Mouse (Mus musculus): ENCODE measurements around the gene Tesk1. TPM values are rescaled to one million over a fixed set of nuclear protein-coding genes. Genes with fewer than 3 reads are reported as not detected.

The Tesk1 gene
- total RNA-seq (2021): 10 to 100 TPM; 87.8 to 92.9 TPM

DNA sequence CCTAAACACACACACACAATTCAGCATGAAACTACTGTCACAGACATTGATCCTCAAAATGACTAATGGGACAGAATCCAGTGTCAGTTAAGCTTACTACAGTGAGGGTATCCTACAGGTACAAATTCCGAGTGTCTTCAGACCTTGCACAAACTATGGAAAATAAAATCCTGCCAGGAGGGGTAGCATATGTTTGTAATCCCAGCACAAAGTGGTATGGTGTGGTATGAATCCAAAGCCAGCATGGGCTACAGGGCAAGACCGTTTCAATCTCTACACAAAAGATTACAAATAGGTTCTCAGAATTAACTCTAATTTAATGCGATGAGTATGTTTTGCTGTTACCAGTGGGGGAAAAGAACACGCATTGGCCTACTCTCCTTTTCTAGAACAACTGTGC, at the start of gene Tesk1:
Gene Tesk1, plus strand, starts transcription at position 301 of the 400 bp plus-strand sequence.
- DNase-seq (ENCODE audit: low spot score in 2 of 2): no peak
- intact Hi-C loops (cut with DNase I): loop anchor here (1.0 to 2.0 kb wide), 3 partner anchors 37 to 121 kb away; partner anchors contain the start of genes Creb3 and Tln1

DNA sequence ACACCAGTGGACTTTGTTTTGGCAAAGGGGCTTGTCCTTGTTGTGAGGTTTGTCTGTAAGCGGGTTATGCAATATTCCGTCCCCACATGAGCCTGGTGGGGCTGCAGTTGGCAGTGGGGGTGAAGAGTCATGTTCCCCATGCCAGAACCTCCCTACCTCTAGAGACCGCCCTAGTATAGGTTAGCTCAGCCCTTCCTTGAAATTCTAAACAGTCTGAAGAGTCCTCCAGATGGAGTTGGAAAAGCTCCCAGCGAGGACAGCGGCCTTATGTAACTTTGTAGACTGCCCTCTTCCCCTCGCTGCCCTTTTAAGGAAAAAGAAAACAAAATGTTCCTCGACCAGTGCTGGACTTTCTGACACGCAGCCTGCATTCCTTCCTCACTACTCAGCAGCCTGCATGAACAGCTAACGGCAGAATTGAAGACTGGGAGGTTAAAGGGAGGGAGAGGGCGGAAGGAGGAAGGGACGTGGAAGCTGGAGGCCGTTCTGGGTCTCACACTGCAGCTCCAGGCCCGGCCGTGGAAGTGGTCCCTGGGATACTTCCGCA, 47.3 kb upstream of the Tesk1 start:
- no peak for DNase-seq (ENCODE audit: low spot score in 2 of 2)
- intact Hi-C loops (cut with DNase I): no loop called here

DNA sequence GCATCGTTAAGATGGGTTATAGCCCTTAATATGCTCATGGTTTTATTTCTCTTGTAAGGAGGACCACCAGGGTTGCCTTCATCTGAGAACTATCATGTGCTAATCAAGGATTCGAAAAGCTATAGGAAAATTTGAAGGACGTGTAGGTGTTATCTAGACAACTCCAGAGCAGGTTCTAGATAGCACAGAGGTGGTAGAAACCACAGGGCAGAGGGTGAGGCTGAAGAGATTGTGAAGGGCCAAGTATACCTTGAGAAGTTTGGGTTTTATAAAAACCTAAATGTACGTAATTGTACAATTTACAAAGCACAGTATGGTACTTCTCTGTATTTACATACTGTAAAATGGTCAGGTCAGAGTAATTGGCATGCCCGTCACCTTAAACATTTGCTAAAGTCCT, 46.6 kb upstream of the Tesk1 start:
- intact Hi-C loops (cut with DNase I): no loop called here
- no peak for DNase-seq (ENCODE audit: low spot score in 2 of 2)

DNA sequence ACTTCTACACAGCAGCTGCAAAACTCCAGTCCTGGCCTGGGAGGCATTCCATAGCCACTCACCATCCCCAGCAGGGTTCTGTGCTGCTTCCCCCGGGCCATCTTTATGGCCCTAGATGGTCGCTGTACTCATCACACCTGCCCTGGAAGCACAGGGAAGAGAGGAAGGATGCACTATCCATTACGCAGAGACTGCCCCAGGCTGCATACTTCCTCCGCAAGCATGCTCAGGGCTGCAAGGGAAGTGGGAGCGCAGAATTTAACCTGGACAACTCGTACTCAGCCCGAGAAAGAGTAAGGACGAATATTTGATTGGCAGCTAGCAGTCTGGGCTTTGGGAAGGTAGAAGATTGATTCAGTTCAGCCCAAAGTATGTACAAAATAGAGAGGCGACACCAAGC, 45.9 kb upstream of the Tesk1 start:
- intact Hi-C loops (cut with DNase I): no loop called here
- no peak for DNase-seq (ENCODE audit: low spot score in 2 of 2)

DNA sequence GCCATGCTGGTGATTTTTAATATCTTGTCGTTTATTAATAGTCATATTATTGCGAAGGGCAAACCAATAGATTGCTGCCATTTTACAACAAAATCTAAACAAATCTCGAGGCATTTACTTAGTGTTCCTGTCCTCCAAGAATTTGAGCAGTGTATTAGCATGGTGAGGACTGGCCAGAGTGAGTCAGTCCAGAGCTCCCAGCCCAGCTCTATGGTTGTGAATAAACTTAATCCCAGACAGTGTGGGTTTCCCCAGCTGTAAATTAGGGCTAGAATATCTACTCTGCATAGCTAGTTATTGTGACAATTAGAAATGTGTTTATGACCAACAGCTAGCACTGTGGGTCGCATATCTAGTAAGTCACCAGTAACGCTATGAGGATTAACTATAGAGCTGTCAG, 45.4 kb upstream of the Tesk1 start:
- intact Hi-C loops (cut with DNase I): no loop called here
- DNase-seq (ENCODE audit: low spot score in 2 of 2): no peak

DNA sequence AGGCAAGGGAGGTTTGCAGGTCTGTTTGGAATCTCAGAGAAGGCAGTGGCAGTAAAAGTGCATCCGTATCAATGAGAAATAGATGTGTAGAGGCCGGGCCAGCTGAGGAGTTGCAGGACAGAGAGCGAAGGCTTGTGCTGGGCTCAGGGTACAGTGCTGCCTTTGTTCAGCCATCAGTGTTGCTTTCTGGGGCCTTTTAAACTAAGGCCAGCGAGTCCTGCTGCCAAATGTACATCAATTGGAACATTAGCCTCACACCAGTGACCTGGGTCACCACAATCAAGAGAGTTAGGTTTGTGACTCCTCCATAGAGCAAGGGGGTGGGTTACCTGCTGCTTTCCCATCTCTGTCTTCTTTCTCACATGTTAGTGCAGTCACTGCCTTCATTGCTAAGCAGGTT, 43.7 kb upstream of the Tesk1 start:
- intact Hi-C loops (cut with DNase I): no loop called here
- no peak for DNase-seq (ENCODE audit: low spot score in 2 of 2)

DNA sequence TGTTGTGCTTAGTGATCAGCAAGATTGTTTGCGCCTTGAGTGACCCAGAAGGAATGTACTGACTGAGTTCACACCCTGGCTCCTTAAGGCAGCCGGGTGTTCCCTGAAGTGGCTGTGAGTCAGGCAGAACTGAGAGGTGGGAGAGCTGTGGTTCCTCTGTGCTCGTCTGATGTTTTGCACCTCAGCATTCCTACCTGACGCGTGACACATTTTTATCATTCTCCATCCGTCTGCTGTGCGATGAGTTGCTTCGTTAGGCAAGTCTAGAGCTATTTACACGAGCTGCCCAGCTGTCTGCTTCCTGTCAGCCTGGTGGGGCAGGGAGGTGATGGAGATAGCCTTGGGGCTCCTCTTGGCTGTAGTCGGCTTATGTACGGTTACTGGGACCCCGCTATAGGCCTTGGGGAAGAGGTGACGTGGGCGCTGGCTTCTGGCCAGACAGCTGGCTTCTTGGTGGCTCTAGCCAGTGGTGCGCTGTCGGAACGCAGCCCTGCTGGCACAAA, 42.9 kb upstream of the Tesk1 start:
- intact Hi-C loops (cut with DNase I): no loop called here
- no peak for DNase-seq (ENCODE audit: low spot score in 2 of 2)

DNA sequence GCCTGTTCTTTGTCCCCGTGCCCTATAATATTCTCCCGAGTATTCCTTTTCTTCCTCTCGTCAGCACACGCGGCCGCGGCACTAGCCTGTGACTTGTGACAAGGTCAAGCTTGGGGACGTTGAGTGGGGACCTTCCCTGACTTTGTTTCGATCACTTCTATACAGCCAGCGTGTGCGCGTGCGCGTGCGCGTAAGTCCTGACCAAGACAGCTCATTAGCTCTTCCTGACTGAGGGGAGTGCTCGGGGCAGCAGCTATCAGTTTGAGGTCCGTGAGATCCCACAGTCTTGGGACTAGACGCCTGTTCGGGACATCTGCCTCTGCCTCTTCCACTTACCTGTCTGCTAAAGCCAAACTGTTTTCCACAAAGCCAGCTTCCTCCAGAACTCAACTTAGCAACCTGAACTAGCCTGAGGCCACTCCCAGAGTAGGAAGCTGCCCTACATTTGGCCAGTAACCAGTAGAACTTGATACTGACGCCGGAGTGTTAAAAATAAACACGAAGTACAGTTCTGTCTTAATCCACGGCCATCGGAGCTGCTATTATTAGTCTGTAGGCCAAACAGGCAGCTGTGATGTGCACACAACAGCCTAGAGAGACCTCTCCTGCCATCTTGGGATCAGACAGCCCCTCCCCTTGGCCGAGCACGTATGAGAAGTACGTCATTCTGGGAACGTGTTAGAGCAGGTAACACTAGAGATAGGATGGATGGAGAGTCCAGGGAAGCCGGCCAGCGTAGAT, 42.2 kb upstream of the Tesk1 start:
- DNase-seq (ENCODE audit: low spot score in 2 of 2): no peak
- intact Hi-C loops (cut with DNase I): no loop called here

DNA sequence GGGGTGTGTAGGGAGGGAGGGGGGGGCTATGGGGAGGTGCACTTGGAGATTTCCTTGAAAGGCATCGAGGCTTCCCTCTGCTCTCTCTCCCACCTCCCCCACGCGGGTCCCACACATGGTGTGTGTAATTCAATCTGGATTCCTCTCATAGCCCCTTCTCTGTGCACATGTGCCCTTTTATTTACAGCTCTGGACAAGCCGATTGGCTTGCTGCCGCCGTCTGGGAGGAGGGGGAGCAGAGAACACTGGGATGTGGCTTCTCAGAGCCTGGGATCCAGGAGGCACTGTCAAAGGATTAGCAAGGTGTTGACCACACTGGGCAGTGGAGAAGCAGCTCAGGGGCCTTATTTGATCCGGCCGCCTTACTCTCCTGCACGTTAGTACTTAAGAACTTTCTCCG, 40.8 kb upstream of the Tesk1 start:
- no peak for DNase-seq (ENCODE audit: low spot score in 2 of 2)
- intact Hi-C loops (cut with DNase I): no loop called here

DNA sequence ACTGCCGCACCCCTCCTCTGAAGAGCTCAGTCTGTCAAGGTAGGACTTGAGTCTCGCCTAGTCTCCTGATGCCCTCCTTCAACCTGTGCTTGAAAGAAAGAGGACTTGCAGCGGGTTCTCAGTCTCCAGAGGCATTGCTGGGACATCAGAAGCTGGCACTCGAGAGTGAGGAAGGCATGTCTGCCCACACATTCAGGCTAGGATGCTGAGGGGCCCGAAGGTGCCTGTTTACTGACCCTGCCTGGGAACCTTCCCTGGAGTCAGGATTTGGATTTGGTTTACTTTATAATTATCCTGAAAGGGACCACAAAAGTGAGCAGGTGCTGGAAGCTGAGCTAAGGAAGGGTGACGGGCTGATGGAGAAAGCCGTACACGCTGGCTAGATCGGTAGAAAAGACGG, 40.3 kb upstream of the Tesk1 start:
- intact Hi-C loops (cut with DNase I): no loop called here
- DNase-seq (ENCODE audit: low spot score in 2 of 2): no peak

DNA sequence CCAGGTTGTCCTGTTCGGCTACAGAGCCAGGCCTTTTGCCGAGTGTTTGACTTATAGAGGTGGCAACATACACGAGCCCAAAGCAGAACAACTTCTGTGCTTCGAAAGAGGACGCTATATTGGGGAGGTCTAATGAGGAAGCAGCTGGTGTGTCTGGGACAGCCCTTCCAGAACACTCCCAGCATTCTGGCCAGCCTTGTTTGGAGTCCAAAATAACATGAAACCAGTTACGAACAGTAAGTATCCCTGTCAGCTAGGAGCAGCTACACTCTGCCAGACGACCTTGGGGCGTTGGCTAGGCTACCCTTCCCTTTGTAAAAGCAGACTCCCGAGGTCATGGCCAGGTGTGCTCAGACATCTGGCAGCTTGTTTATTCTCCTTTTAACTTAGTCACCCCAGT, 39.5 kb upstream of the Tesk1 start:
- no peak for DNase-seq (ENCODE audit: low spot score in 2 of 2)
- intact Hi-C loops (cut with DNase I): no loop called here

DNA sequence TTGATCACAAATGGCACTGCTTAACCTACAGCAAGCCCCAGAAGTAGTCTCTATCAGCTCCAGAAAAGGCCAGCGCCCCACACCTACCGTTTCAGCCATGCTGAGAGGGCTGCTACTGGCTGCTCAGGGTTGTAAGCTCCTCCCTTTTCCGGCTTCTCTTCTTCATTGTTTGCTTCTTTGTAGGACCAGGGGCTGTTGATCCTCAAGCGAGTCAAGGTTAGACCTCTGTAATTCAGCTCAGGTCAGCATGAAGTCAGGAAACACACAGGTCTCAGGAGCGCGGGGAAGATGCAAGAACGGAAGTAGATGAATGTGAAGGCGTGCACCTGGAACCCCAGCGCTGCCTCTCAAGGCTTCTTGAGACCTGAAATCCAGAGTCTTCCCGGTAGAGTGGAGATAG, 37.0 kb upstream of the Tesk1 start:
- DNase-seq (ENCODE audit: low spot score in 2 of 2): no peak
- intact Hi-C loops (cut with DNase I): loop anchor here (5.0 kb wide), 1 partner anchor 137 kb away; the partner anchor contains the start of gene Atp8b5

DNA sequence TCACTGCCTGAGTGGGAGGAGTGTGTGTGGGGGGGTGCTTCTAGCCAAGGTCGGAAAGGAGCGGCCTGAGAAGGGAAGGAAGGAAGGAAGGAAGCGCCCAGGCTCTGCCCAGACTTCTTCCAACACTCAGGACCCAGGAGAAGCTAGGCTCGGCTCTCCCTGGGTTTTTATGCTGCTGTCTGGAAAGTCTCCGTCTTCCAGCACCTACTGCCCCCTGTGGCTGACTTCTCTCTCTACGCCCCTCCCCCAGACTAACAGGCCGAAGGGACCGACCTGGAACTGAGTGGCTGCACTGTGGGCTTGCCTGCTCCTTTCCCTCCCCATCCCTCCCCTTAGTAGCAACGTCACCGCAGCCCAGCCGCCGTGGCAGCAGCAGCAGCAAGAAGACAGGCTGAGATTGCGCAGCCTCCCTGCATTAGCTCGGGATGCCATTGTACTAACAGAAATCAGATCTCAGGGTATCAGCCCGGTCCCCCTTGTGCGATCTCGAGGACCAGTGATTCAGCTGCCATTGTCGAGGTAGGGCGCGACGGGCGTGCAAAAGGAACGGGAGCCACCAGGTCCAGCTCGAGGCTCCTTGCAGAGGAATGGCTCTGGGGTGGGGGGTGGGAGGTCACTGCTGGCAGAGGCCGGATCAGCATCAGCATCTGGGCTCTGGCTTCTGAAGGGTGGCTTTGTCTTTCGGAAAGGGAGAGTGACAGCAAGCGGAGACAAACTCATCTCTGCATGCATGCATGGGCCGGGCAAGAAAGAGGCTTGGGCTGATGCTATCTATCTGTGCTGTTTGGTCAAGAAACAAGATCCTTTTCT, 35.4 kb upstream of the Tesk1 start:
- peak; percentile 64 to 77 for DNase-seq (ENCODE audit: low spot score in 2 of 2)
- intact Hi-C loops (cut with DNase I): loop anchor here (5.0 kb wide), 1 partner anchor 139 kb away; the partner anchor contains the start of gene Atp8b5

DNA sequence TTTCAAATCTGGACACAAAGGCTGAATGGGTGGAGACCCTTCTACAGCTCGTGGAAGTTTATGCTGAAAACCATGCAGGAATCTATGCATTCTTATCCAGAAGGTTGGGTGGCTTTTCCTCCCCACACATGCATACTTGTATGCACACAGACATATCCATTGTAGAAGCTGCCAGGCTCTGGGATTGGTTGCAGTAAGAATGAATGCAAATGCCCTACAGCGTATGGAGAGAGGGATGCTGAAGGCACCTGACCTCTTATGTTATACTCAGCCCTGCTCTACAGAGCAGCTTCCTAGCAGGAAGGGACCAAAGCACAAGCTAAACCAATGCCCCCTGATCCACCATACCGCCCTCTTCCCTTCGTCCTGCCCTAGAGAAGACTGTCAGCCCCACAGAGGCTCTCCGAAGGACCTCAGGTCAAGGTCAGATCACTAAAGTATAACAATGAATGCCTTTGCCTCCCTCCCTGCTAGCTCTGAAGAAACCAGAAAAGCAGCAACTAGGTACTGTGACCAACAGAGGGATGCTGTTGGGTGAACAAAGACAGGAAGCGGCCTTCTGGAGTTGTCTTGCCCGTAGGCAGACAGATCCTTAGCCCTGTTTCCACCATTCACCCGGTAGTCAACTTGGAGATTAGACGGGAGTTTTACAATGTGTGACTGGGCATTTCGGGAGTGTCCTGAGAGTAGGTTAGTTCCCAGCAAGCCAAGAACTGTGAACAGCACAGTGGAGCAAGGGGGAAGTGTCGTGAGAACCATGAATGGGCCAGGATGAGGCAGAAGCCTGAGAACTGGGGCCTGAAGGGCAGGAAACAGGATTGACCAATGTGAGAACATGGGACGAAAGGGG, 34.4 kb upstream of the Tesk1 start:
- intact Hi-C loops (cut with DNase I): loop anchor here (5.0 kb wide), 1 partner anchor 140 kb away; the partner anchor contains the start of gene Atp8b5
- DNase-seq (ENCODE audit: low spot score in 2 of 2): no peak

DNA sequence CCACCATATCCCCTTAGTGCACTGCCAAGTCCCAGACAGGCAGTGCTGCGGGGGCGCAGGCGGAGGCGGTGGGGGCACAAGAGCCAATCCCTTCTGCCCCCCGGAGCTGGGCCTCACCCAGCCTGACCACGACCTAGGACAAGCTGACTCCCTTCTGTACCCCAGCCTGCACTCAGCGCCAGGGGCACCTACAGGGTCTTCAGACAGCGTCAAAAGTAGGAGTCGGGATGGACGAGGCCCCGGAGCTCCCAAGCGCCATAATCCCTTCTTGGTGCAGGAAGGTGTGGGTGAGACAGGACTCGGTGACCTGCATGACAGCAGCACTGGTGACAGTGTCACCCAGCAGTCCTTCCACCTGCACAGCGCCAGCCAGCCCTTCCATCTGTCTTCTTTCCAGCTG, 27.0 kb upstream of the Tesk1 start:
- intact Hi-C loops (cut with DNase I): no loop called here
- DNase-seq (ENCODE audit: low spot score in 2 of 2): no peak

DNA sequence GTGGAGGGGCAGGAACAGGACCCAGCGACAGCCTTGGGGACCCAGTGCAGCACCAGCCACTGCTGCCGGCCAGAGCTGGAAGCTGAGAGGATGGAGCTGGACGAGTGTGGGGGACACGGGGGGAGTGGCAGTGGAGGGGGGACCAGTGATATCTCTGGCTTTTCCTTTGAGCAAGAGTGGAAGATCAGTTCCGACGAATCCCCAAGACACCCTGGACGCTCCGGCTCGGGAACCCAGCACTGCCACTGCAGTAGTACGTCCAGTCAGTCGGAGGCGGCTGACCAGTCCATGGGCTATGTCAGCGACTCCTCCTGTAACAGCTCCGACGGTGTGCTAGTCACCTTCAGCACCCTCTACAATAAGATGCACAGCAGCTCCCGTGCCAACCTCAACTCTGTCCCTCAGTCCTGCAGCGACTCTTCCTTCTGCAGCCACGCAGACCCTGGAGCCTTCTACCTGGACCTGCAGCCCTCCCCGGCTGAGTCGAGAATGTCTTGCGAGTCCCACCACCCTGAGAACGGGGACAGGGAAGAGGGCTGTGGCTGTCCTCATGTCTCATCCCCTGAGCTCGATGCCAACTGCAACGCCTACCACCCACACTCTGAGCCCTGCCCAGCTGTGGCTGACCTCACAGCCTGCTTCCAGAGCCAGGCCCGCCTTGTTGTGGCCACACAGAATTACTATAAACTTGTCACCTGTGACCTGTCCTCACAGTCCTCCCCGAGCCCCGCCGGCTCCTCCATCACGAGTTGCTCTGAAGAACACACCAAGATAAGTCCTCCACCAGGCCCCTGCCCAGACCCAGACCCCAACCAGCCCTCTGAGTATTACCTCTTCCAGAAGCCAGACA, 26.3 kb upstream of the Tesk1 start:
- intact Hi-C loops (cut with DNase I): no loop called here
- DNase-seq (ENCODE audit: low spot score in 2 of 2): no peak

DNA sequence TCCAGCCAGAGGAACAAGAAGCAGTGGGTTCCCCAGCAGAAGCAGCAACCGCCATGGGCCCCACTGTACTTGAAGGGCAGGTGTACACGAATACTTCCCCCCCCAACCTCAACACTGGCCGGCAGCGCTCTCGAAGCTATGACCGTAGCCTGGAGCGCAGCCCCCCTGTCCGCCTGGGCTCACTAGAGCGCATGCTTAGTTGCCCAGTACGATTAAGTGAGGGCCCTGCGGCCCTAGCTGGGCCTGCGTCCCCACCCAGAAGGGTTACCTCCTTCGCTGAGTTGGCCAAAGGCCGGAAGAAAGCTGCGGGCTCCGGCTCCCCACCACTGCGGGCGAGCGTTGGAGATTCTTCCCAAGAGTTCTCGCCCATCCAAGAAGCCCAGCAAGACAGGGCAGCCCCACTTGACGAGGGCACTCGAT, 25.7 kb upstream of the Tesk1 start:
- intact Hi-C loops (cut with DNase I): no loop called here
- DNase-seq (ENCODE audit: low spot score in 2 of 2): no peak

DNA sequence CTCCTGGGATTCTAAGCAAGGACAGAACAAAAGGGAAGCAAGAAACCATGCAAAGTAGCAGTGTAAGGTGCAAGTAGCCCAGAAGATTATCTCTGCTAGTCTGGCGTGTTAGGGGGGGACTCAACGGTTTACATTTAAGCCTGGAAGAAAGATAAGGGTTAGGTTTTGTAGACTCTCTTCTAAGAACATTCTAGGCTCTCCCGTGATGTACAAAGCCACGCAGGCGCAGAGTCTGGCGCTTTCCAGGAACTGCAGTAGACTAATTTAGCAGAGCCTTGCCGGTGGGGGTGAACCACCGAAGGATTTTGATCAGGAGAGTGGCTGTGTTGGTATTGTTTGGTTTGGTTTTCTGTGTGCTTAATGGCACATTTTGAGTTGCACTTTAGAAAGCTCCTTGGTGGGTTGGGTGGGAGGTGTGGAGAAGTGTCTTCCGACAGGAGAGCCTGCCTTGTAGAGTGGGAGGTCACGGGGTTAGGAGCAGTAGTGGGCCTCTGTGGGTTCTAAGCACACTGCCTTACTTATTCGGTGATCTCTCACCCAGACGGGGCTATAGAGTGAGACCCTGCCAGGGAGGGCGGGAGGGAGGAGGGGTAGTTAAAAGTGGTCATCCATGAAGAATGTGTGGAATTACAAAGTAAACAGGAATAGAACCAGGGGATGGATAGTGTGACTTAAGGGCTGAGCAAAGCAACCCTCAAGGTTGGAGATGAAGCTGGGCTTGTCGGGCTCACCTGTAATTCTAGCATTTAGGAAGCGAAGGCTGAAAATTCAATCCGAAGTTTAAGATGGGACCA, 24.3 kb upstream of the Tesk1 start:
- intact Hi-C loops (cut with DNase I): no loop called here
- no peak for DNase-seq (ENCODE audit: low spot score in 2 of 2)
